Mouse (Mus musculus) fat pad, adult 2 months (tissue): Measurements from ENCODE around the gene Stk19.
"Not testable (repeated sequence)": the region's sequence is repeated elsewhere in the genome, so short reads cannot be mapped to it uniquely, and the experiment has no call there.

ENCODE experiments used
- DNase-seq: peaks from one replicate; pipeline ENCODE4 v3.0.0-alpha.2; 2011; ENCODE audit warnings: low read depth, low spot score; ENCODE audit errors: extremely low read depth

Gene Stk19

DNA sequence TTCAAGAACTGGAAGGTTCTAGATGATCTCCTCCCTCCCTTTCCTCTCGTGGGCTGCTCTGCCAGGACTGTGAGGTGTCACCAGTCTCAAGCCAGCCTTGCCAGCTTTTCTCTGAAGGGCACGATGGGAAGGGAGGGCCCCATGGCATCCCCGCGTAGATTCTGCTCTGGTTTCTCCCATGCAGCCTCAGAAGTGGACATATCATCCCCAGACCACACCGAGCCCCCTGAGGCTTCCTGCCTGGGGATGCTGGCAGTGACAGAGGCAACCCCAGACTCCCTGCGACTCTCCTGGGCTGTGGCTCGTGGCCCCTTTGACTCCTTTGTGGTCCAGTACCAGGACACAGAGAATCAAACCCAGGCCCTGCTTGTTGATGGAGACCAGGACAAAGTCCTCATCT is 38.7 kb downstream of the Stk19 start:
- DNase-seq = not testable (repeated sequence)

DNA sequence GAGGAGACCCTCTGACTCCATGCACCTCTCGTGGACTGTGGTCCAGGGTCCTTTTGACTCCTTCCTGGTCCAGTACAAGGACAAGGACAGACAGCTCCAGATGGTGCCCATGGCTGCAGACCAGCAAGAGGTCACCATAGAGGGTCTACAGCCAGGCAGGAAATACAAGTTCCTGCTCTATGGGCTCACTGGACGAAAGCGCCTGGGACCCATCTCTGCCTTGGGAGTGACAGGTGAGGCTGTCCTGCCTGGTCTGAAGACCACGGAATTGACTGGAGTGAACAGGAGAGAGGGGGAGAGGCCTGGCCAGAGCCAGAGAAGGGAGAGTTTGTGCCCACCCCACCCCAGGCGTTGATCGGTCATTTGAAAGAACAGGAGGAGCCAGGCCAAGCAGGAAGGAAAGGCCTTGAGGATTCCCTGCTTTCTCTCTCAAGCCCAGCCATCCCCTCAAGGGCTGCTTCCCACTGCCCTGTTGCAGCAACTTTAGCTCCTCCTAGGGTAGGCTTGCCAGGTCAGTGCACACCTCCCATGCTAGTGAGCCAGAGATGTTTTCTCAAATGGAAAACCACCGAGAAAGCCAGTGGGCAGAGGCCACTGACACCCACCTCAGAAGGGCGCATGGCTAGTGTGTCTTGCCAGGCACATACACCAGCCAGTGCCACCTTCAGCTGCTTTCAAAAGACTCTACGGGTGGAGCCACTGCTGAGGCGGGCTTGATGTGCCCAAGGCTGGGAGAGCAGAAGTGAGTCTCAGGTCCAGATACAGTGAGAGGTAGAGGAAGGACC is 39.3 kb downstream of the Stk19 start:
- DNase-seq = not testable (repeated sequence)

DNA sequence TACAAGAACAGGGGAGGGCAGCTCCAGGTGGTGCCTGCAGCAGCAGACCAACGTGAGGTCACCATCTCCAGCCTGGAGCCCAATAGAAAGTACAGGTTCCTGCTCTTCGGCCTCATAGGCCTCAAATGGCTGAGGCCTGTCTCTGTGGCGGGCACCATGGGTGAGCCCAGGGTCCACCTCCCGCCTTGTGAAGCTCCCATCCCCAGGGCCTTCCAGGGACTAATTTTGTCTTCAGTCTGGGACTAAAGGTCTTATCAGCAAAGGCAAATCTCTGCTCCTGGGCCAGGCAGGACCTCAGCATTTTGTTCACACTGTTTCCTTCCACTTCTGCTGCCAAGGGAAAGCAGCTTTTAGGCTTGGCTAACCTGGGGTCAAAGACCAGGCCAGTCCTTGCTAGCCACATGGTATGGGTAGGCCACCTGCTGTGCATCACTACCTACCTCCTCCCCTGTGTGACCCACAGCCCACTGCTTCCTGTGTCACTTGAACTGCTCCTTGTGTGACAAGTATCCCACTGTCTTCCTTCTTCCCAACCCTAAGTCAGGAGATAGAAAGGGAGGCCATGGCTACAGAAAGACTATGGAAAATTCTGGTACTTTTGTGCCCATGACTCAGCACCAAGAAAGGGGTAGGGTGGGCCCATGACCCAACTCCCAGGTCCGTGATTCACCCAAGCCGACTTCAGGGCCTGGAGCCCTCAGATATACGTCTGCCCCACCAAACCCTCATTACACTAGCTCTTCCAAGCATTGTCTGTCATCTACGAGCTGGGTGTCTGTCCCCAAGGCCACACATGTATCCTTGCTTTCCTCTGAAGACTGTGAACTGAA is 40.2 kb downstream of the Stk19 start:
- DNase-seq = no peak

DNA sequence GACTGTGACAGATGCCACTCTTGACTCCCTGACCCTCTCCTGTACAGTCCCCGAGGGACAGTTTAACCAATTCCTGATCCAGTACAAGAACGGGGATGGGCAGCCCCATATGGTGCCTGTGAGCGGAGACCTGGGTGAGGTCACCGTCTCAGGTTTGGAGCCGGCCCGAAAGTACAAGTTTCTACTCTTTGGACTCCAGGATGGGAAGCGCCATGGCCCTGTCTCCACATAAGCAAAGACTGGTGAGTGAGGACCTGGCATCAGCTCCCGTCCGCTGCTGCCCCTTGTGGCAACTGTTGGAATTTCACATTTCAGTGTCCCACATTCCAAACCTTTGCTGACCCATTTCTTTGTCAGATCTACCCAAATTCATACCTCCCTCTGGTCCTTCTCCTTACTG is 41.1 kb downstream of the Stk19 start:
- no peak for DNase-seq

DNA sequence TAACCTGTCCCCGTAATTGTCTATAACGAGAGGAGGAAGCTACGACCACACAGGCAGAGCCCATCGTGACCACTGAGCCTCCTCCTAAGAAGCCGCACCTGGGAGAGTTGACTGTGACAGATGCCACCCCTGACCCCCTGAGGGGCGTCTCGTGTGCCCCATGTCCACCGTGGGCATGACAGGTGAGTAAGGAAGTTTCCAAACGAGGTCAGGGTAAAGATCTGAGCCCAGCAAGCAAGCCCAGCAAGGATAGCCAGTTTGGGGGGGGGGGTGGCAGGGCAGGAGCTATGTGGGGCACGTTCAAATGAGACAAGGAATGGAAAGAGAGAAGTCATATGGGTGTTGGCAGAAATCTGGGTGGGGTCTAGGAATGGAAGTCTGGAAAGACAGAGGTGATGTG is 41.7 kb downstream of the Stk19 start:
- DNase-seq = no peak

DNA sequence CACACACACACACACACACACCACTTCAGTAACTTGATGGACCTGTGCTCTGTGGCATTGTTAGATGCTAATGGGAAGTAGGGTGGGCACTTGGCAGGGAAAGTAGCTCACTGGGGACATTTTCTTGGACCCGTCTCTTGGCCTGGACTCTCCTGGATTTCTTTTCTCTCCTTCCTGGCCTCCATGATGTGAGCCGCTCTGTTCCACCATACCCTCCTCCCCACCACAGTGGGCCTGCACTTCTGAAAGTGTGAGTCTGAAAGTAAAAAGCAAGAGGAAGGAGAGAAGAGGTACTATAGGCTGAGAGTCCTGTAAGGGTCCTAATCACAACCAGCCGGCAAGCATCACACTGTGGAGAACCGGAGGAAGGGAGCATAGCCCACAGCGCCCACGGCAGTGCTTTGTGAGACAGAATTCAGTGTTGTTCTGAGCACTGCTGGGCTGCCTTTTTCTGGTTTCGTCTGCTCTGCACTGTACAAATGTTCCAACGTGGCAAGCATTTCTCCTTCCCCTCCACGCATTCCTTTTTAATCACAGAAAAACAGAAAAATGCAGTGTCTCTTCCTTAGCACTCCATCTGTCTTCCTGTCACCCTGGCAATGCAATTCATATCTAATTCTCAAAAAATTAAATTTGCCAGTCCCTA is 58.9 kb downstream of the Stk19 start:
- DNase-seq = no peak
